Mouse (Mus musculus): Measurements from ENCODE around the gene Dctn1. TPM values are rescaled to one million over a fixed set of nuclear protein-coding genes. Genes with fewer than 3 reads are reported as not detected.
"Not testable (repeated sequence)": the region's sequence is repeated elsewhere in the genome, so short reads cannot be mapped to it uniquely, and the experiment has no call there.

The Dctn1 gene
- polyA plus RNA-seq, 1 experiment from 2014 or later = 81.7 TPM

DNA sequence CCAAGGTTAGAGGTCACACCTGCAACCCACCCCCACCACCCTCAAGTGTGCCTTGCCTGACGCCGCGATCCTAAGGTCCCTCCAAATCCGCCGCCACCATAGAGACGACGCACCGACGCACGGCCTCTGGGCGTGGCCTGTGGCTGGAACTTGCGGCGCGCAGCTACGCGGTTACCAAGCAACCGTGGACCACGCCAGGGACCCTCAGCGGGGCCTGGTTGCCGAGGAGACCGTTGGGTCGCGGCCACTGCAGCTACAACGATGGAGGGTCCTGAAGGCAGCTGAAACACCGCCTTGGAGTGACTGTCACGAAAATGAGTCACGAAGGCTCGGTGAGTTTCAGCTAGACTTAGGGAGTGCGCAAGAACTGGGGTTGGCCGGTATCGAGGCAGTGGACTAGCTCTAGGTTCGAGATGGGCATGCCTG lies 9.4 kb upstream of the Dctn1 start, which contains the start of the genes Wdr54 and 1700003E16Rik:
Wdr54 (minus strand) TSS at position 139 of the 426 bp plus-strand sequence.
1700003E16Rik (plus strand) TSS at position 146 of the 426 bp plus-strand sequence.
- peak within 1 kb of the TSS; percentile 88 for H3K4me2 ChIP-seq
- H3K27me3 ChIP-seq (ENCODE audit: control insufficient read depth, insufficient read depth, low read length) = peaks cover 14% of the 10 kb centered on the region
- H3K4me3 ChIP-seq (ENCODE audit: low read depth, low read length) = peak within 1 kb of the TSS; percentile 53
- no peaks in the 10 kb centered on the region for H3K9me3 ChIP-seq (ENCODE audit: control insufficient read depth, low read length)
- ATAC-seq (ENCODE audit: low FRiP score) (peak; percentile 95), DNase-seq (ENCODE audit: low spot score, missing footprints) (peak; percentile 99)
- WGBS = 1% methylated on average over 32 of the region's 32 CpGs
- H3K4me1 ChIP-seq (ENCODE audit: control insufficient read depth, insufficient read depth, low read length) = peaks cover 16% of the 10 kb centered on the region
- H3K9ac ChIP-seq (ENCODE audit: low read length) = peak within 1 kb of the TSS; percentile 71
- peaks cover 7% of the 10 kb centered on the region; the same call in 1 of the 2 replicates for H3K36me3 ChIP-seq (ENCODE audit: control insufficient read depth, insufficient read depth, low read length)
- H3K27ac ChIP-seq (ENCODE audit: low read depth, low read length) = no peak within 1 kb of the TSS

DNA sequence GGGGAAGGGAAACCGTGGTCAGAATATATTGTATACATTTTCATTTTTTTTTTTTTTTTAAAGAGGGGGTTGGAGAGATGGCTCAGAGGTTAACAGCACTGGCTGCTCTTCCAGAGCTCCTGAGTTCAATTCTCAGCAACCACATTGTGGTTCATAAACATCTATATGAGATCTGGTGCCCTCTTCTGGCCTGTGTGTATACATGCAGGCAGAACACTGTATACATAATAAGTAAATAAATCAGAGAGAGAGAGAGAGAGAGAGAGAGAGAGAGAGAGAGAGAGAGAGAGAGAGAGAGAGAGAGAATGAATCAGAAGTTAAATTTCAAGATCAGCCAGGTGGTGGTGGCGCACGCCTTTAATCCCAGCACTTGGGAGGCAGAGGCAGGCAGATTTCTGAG lies 6.3 kb upstream of the Dctn1 start:
- WGBS = 12% methylated on average over 3 of the region's 3 CpGs

DNA sequence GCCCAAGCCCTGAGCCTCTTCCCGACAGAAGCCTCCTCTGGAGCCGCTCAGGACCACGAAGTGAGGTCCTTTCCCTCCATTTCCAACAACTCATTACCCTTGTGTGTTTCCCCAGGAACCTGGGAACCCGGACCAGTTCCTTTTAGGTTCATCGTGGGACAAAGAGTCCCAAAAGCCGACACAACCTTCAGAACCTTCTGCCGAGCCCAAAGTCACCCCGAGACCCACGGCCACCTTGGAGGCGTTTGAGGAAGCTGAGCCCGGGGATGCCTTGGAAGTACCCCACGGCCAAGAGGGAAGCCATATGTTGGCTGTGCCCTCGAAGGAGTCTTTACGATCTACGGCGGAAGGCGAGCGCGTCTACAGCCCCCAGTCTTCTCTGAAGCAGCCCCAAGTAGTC lies 4.3 kb upstream of the Dctn1 start:
- H3K4me1 ChIP-seq (ENCODE audit: control insufficient read depth, insufficient read depth, low read length) = peaks cover 20% of the 10 kb centered on the region
- no peaks in the 10 kb centered on the region for H3K9me3 ChIP-seq (ENCODE audit: control insufficient read depth, low read length)
- peak; percentile 90 for DNase-seq (ENCODE audit: low spot score, missing footprints)
- peak overlapping the region; percentile 30; the same call in 1 of the 2 replicates for H3K9ac ChIP-seq (ENCODE audit: low read length)
- ATAC-seq (ENCODE audit: low FRiP score) = no peak
- peak overlapping the region; percentile 20 for H3K4me3 ChIP-seq (ENCODE audit: low read depth, low read length)
- peaks cover 31% of the 10 kb centered on the region for H3K27me3 ChIP-seq (ENCODE audit: control insufficient read depth, insufficient read depth, low read length)
- peak overlapping the region; percentile 29 for H3K4me2 ChIP-seq
- WGBS = 4% methylated on average over 19 of the region's 19 CpGs
- no peak overlapping the region for H3K27ac ChIP-seq (ENCODE audit: low read depth, low read length)
- H3K36me3 ChIP-seq (ENCODE audit: control insufficient read depth, insufficient read depth, low read length) = no peaks in the 10 kb centered on the region

More for the DNA sequence above, 6.3 kb upstream of the Dctn1 start:
- not testable (repeated sequence) for H3K4me2 ChIP-seq; H3K27ac ChIP-seq (ENCODE audit: low read depth, low read length); ATAC-seq (ENCODE audit: low FRiP score); H3K4me3 ChIP-seq (ENCODE audit: low read depth, low read length); H3K36me3 ChIP-seq (ENCODE audit: control insufficient read depth, insufficient read depth, low read length); DNase-seq (ENCODE audit: low spot score, missing footprints); H3K9me3 ChIP-seq (ENCODE audit: control insufficient read depth, low read length); H3K9ac ChIP-seq (ENCODE audit: low read length)
- peaks cover 31% of the 10 kb centered on the region for H3K27me3 ChIP-seq (ENCODE audit: control insufficient read depth, insufficient read depth, low read length)
- H3K4me1 ChIP-seq (ENCODE audit: control insufficient read depth, insufficient read depth, low read length) = peaks cover 20% of the 10 kb centered on the region

- under 1% methylated on average over 49 of the region's 49 CpGs for WGBS
- Histone ChIP-seq H3K27me3 (ENCODE audit: control insufficient read depth, insufficient read depth, low read length) (peaks cover 31% of the 10 kb centered on the region), H3K4me1 (ENCODE audit: control insufficient read depth, insufficient read depth, low read length) (peaks cover 20% of the 10 kb centered on the region), H3K9me3 (ENCODE audit: control insufficient read depth, low read length) (no peaks in the 10 kb centered on the region), H3K36me3 (ENCODE audit: control insufficient read depth, insufficient read depth, low read length) (no peaks in the 10 kb centered on the region), H3K9ac (ENCODE audit: low read length) (peak overlapping the region; percentile 33; the same call in 1 of the 2 replicates), H3K27ac (ENCODE audit: low read depth, low read length) (no peak overlapping the region), H3K4me2 (peak overlapping the region; percentile 29), H3K4me3 (ENCODE audit: low read depth, low read length) (peak overlapping the region; percentile 20)
- DNase-seq (ENCODE audit: low spot score, missing footprints) = peak; percentile 93
- no peak for ATAC-seq (ENCODE audit: low FRiP score)
Observed at GRCm38 (mm10) chr6:83161921-83162641, 3.6 kb upstream of the Dctn1 start.

GRCm38 (mm10) chr6:83162701-83163100 lies 3.0 kb upstream of the Dctn1 start:
- DNase-seq (ENCODE audit: low spot score, missing footprints) (peak; percentile 96), ATAC-seq (ENCODE audit: low FRiP score) (no peak)
- Histone ChIP-seq H3K9ac (ENCODE audit: low read length) (no peak overlapping the region), H3K4me2 (peak overlapping the region; percentile 29; the same call in 1 of the 2 replicates), H3K9me3 (ENCODE audit: control insufficient read depth, low read length) (no peaks in the 10 kb centered on the region), H3K4me3 (ENCODE audit: low read depth, low read length) (no peak overlapping the region; the same call in 1 of the 2 replicates), H3K27ac (ENCODE audit: low read depth, low read length) (no peak overlapping the region), H3K4me1 (ENCODE audit: control insufficient read depth, insufficient read depth, low read length) (peaks cover 20% of the 10 kb centered on the region), H3K36me3 (ENCODE audit: control insufficient read depth, insufficient read depth, low read length) (no peaks in the 10 kb centered on the region), H3K27me3 (ENCODE audit: control insufficient read depth, insufficient read depth, low read length) (peaks cover 31% of the 10 kb centered on the region)
- WGBS = 4% methylated on average over 8 of the region's 8 CpGs

GRCm38 (mm10) chr6:83165026-83165606 lies 604 bp upstream of the Dctn1 start:
- Histone ChIP-seq H3K27ac (ENCODE audit: low read depth, low read length) (no peak overlapping the region), H3K9me3 (ENCODE audit: control insufficient read depth, low read length) (no peaks in the 10 kb centered on the region), H3K4me3 (ENCODE audit: low read depth, low read length) (peak overlapping the region; percentile 83), H3K27me3 (ENCODE audit: control insufficient read depth, insufficient read depth, low read length) (peaks cover 28% of the 10 kb centered on the region), H3K9ac (ENCODE audit: low read length) (peak overlapping the region; percentile 84; the same call in 1 of the 2 replicates), H3K4me1 (ENCODE audit: control insufficient read depth, insufficient read depth, low read length) (peaks cover 20% of the 10 kb centered on the region), H3K36me3 (ENCODE audit: control insufficient read depth, insufficient read depth, low read length) (no peaks in the 10 kb centered on the region), H3K4me2 (peak overlapping the region; percentile 88)
- no peak for DNase-seq (ENCODE audit: low spot score, missing footprints)
- WGBS = 4% methylated on average over 6 of the region's 6 CpGs
- peak; percentile 31 for ATAC-seq (ENCODE audit: low FRiP score)

DNA sequence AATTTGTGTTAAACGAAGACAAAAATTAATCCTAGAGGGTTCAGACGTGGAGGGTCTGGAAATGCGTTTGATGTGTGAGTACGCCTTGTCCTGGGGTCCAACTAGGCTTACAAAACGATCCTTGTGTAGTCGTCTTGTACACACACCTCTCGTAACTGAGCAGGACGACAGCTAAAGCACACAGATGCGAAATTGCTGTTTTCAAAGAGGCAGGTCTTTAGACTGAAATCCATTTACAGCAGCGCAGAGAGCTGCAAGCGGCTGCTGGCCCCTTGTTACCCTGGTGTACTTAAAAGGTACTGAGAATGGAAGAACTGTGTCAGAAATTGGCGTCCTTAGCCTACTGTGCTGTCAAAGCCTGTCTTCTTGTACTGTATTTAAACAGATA lies 517 bp downstream of the Dctn1 start:
- under 1% methylated on average over 12 of the region's 12 CpGs for WGBS
- no peak; the same call in 1 of the 2 replicates for ATAC-seq (ENCODE audit: low FRiP score)
- Histone ChIP-seq H3K27me3 (ENCODE audit: control insufficient read depth, insufficient read depth, low read length) (peaks cover 17% of the 10 kb centered on the region), H3K4me3 (ENCODE audit: low read depth, low read length) (peak overlapping the region; percentile 83), H3K36me3 (ENCODE audit: control insufficient read depth, insufficient read depth, low read length) (no peaks in the 10 kb centered on the region), H3K9ac (ENCODE audit: low read length) (peak overlapping the region; percentile 84), H3K27ac (ENCODE audit: low read depth, low read length) (no peak overlapping the region), H3K4me1 (ENCODE audit: control insufficient read depth, insufficient read depth, low read length) (peaks cover 20% of the 10 kb centered on the region), H3K9me3 (ENCODE audit: control insufficient read depth, low read length) (no peaks in the 10 kb centered on the region), H3K4me2 (peak overlapping the region; percentile 88)
- DNase-seq (ENCODE audit: low spot score, missing footprints) = no peak

DNA sequence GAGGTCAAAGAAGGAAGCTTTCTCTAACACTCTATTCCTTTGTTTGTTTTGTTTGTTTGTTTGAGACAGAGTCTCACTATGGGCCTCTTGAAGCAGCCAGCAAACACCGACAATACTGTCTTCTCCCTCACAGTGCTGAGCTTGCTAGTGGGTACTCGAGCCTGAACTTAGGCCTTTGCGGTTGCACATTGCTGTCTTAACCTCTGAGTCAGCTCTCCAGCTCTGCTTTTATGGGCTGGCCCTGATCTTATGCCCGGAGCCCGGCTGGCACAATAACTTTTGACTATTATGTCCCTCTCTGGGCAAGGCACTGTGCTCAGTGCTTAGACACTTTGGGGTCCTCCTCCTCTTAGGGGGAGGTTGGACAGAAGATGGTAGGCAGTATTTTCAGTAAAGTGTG lies 4.2 kb downstream of the Dctn1 start:
- Histone ChIP-seq H3K4me1 (ENCODE audit: control insufficient read depth, insufficient read depth, low read length) (peaks cover 10% of the 10 kb centered on the region), H3K9ac (ENCODE audit: low read length) (no peak overlapping the region), H3K4me2 (no peak overlapping the region), H3K27me3 (ENCODE audit: control insufficient read depth, insufficient read depth, low read length) (no peaks in the 10 kb centered on the region), H3K27ac (ENCODE audit: low read depth, low read length) (no peak overlapping the region), H3K9me3 (ENCODE audit: control insufficient read depth, low read length) (no peaks in the 10 kb centered on the region), H3K36me3 (ENCODE audit: control insufficient read depth, insufficient read depth, low read length) (no peaks in the 10 kb centered on the region), H3K4me3 (ENCODE audit: low read depth, low read length) (no peak overlapping the region)
- WGBS = 83% methylated on average over 5 of the region's 5 CpGs
- ATAC-seq (ENCODE audit: low FRiP score) (no peak), DNase-seq (ENCODE audit: low spot score, missing footprints) (no peak)

GRCm38 (mm10) chr6:83171063-83171462 lies 5.3 kb downstream of the Dctn1 start:
- no peak overlapping the region for H3K9ac ChIP-seq (ENCODE audit: low read length)
- 82% methylated on average over 5 of the region's 5 CpGs for WGBS
- H3K27ac ChIP-seq (ENCODE audit: low read depth, low read length) = no peak overlapping the region
- H3K4me3 ChIP-seq (ENCODE audit: low read depth, low read length) = no peak overlapping the region
- no peaks in the 10 kb centered on the region for H3K36me3 ChIP-seq (ENCODE audit: control insufficient read depth, insufficient read depth, low read length)
- ATAC-seq (ENCODE audit: low FRiP score) (no peak), DNase-seq (ENCODE audit: low spot score, missing footprints) (no peak)
- no peak overlapping the region for H3K4me2 ChIP-seq
- peaks cover 6% of the 10 kb centered on the region for H3K4me1 ChIP-seq (ENCODE audit: control insufficient read depth, insufficient read depth, low read length)
- H3K27me3 ChIP-seq (ENCODE audit: control insufficient read depth, insufficient read depth, low read length) = no peaks in the 10 kb centered on the region
- no peaks in the 10 kb centered on the region for H3K9me3 ChIP-seq (ENCODE audit: control insufficient read depth, low read length)

Measured in midbrain, embryonic 11.5 days (tissue).